Mouse (Mus musculus) lung, embryonic 15.5 days (tissue): ENCODE measurements around the gene Klkb1. TPM values are rescaled to one million over a fixed set of nuclear protein-coding genes. Genes with fewer than 3 reads are reported as not detected.

Source experiments
- ATAC-seq: fragments of 200-750 bp; cut with Nextera tagmentation; 2 replicates; pipeline ENCODE4 v1.8.0; 2017; ENCODE audit warnings: moderate number of reproducible peaks, borderline replicate concordance; ENCODE audit not compliant: low FRiP score, low TSS enrichment; ENCODE audit errors: extremely low read depth
- H3K27ac ChIP-seq: fragments of 300-500 bp; sonication (generic); 2 replicates; pipeline ENCODE4 v1.5.1; 2015; ENCODE audit warnings: moderate library complexity, mild to moderate bottlenecking, inconsistent platforms
- H3K27me3 ChIP-seq: fragments of 300-500 bp; sonication (generic); 2 replicates; pipeline ENCODE4 v1.6.1; 2015; ENCODE audit warnings: inconsistent platforms
- H3K36me3 ChIP-seq: fragments of 300-500 bp; sonication (generic); 2 replicates; pipeline ENCODE4 v1.6.1; 2015; ENCODE audit warnings: inconsistent platforms
- H3K4me1 ChIP-seq: fragments of 300-500 bp; sonication (generic); 2 replicates; pipeline ENCODE4 v1.6.1; 2015; ENCODE audit warnings: inconsistent platforms
- H3K4me2 ChIP-seq: fragments of 300-500 bp; sonication (generic); 2 replicates; pipeline ENCODE4 v1.6.1; 2015; ENCODE audit warnings: inconsistent platforms, mild to moderate bottlenecking, moderate library complexity
- H3K4me3 ChIP-seq: fragments of 300-500 bp; sonication (generic); 2 replicates; pipeline ENCODE4 v1.5.1; 2015; ENCODE audit warnings: mild to moderate bottlenecking, inconsistent platforms
- H3K9ac ChIP-seq: fragments of 300-500 bp; sonication (generic); 2 replicates; pipeline ENCODE4 v1.6.1; 2015; ENCODE audit warnings: inconsistent platforms
- H3K9me3 ChIP-seq: fragments of 300-500 bp; sonication (generic); 2 replicates; pipeline ENCODE4 v1.6.1; 2016; ENCODE audit warnings: inconsistent platforms
- WGBS: fragments of 180-500 bp; shearing (Covaris S2); methylation state at CpG from one replicate; pipeline ENCODE4 v1.1.7; 2015; 5-methylcytosine and 5-hydroxymethylcytosine counted together
- polyA plus RNA-seq: library from polyadenylated mRNA; unstranded; fragments of >200 nt; fragmentation: Nextera tagmentation; extraction: Ambion mirVana; gene quantifications from 2 replicates; pipeline ENCODE4 v1.2.1, GENCODE M21; 2015

Klkb1 gene
- polyA plus RNA-seq, 1 experiment from 2014 or later = not detected

DNA sequence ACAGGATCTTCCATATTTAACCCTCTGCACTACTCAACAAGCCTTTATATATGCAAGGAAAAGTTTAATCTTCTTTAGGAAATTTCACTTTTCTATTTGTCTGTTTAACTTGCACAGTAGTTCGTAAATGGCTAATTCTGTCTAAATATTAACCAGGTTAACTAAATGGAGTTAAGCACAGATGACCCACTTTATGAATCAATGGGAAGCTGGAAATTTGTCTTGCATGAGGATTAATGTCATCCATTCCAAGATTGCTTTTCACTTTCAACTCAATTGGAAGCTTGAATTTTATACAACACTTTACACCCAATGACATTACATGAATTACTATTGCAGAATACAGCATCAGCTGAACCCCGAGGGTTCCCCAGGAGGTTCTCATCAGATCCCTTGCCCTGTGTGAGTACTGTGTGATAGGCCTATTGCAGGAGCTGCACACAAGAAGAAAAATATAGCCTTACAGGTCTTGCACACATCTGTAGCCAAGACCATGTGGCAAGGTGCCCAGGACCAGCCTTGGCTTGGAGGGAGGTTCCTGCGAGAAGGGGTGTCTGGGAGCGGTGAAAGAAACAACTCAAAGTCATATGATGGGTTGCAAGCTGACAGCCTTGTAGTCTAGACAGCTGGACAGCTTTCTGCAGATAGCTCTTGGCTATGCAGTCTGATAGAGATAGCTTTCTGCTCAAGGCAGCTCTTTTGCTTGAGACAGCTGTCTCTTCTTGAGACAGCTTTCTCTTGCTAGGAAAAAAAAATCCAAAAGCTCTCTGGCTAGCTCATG is 26.9 kb downstream of the Klkb1 start:
- H3K27ac ChIP-seq = no peak overlapping the region
- H3K9me3 ChIP-seq = no peaks in the 10 kb centered on the region; the same call in 1 of the 2 replicates
- H3K4me1 ChIP-seq = peaks cover 12% of the 10 kb centered on the region
- peak; percentile 72; the same call in 1 of the 2 replicates for ATAC-seq
- WGBS = 59% methylated on average over 4 of the region's 4 CpGs
- H3K27me3 ChIP-seq = no peaks in the 10 kb centered on the region
- no peak overlapping the region for H3K4me3 ChIP-seq
- no peak overlapping the region for H3K4me2 ChIP-seq
- no peak overlapping the region for H3K9ac ChIP-seq
- H3K36me3 ChIP-seq = no peaks in the 10 kb centered on the region

GRCm38 (mm10) chr8:45266993-45267392 is 27.7 kb downstream of the Klkb1 start:
- H3K27me3 ChIP-seq = no peaks in the 10 kb centered on the region
- 52% methylated on average over 8 of the region's 8 CpGs for WGBS
- ATAC-seq = no peak
- H3K4me1 ChIP-seq = peaks cover 12% of the 10 kb centered on the region
- no peaks in the 10 kb centered on the region; the same call in 1 of the 2 replicates for H3K9me3 ChIP-seq
- no peaks in the 10 kb centered on the region for H3K36me3 ChIP-seq
- no peak overlapping the region for H3K9ac ChIP-seq
- H3K27ac ChIP-seq = peak overlapping the region; percentile 19
- H3K4me2 ChIP-seq = no peak overlapping the region
- no peak overlapping the region for H3K4me3 ChIP-seq

DNA sequence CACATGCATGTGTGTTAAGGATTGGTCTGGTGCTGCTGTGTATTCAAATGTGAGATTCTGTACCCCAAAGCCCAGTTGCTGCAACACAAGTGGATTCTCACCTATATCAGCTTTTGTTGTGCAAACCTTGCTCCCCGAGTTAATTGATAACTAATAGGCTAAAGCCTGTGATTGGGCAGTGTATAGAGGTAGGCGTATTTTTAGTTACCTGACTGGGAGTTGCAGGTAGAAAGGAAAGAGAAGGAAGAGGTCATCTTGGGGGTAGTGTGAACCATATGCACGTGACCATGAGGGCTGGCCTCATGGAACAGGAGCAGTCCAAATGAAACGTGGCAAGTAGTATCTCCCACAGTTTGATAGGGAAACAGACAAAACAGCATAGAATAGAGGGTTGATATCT is 29.7 kb downstream of the Klkb1 start:
- Histone ChIP-seq H3K4me2 (no peak overlapping the region), H3K9ac (no peak overlapping the region), H3K4me3 (no peak overlapping the region), H3K27ac (no peak overlapping the region), H3K9me3 (no peaks in the 10 kb centered on the region; the same call in 1 of the 2 replicates), H3K4me1 (peaks cover 12% of the 10 kb centered on the region), H3K36me3 (no peaks in the 10 kb centered on the region), H3K27me3 (no peaks in the 10 kb centered on the region)
- no peak for ATAC-seq
- 84% methylated on average over 4 of the region's 4 CpGs for WGBS

GRCm38 (mm10) chr8:45262851-45263250 is 31.8 kb downstream of the Klkb1 start:
- 83% methylated on average over 3 of the region's 3 CpGs for WGBS

DNA sequence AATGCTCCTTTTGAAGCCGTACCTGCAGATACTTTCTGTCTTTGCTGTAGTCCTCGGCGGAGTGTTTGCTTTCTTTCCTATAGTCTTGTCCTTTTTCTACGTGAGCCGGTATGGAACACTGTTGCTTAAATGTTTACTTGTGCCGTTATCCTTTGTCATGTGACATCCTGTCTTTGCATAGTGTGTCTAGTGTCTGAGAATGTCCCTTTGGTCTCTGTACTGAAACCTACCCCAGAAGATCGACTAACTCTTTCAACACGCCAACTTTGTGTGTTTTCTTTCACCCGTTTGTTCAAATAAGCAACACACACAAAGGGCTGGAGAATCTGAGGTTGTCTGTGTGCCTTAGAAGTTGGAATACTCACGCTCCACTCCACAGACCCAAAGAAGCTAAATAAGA is 32.7 kb downstream of the Klkb1 start, which contains the start of gene F11:
Gene F11 (minus strand): TSS at position 112 of the 400 bp plus-strand sequence.
- H3K4me1 ChIP-seq = no peaks in the 10 kb centered on the region; the same call in 1 of the 2 replicates
- no peak within 1 kb of the TSS for H3K4me2 ChIP-seq
- 50% methylated on average over 10 of the region's 10 CpGs for WGBS
- H3K27ac ChIP-seq = no peak within 1 kb of the TSS
- H3K9me3 ChIP-seq = no peaks in the 10 kb centered on the region; the same call in 1 of the 2 replicates
- H3K36me3 ChIP-seq = no peaks in the 10 kb centered on the region
- H3K9ac ChIP-seq = no peak within 1 kb of the TSS
- ATAC-seq = no peak
- no peak within 1 kb of the TSS for H3K4me3 ChIP-seq
- no peaks in the 10 kb centered on the region for H3K27me3 ChIP-seq

More at GRCm38 (mm10) chr8:45262851-45263250, 31.8 kb downstream of the Klkb1 start:
- Histone ChIP-seq H3K4me2 (no peak overlapping the region), H3K9ac (no peak overlapping the region), H3K4me3 (no peak overlapping the region), H3K27me3 (no peaks in the 10 kb centered on the region), H3K9me3 (no peaks in the 10 kb centered on the region; the same call in 1 of the 2 replicates), H3K27ac (no peak overlapping the region), H3K4me1 (peaks cover 5% of the 10 kb centered on the region; the same call in 1 of the 2 replicates), H3K36me3 (no peaks in the 10 kb centered on the region)
- no peak for ATAC-seq

DNA sequence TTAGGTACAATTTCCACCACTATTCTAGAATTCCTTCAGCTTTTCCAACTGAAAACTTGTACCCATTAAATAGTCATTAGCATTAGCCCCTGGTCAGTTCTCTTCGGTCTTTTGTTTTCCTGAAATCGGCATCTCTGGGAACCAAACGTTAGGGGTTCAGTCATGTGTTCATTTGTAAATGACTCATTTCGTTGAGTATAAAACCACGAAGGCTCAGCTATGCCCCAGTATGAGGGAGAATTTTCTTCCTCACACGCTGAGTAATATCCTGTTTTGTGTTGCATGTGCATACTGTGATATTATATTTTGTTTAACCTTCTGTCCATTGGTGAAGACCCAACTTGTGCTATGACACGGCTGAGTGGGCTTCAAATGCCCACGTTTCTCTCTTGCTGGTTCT is 36.2 kb downstream of the Klkb1 start:
- Histone ChIP-seq H3K36me3 (no peaks in the 10 kb centered on the region), H3K27me3 (no peaks in the 10 kb centered on the region), H3K4me3 (no peak overlapping the region), H3K4me2 (no peak overlapping the region), H3K9me3 (no peaks in the 10 kb centered on the region), H3K4me1 (no peaks in the 10 kb centered on the region), H3K9ac (no peak overlapping the region), H3K27ac (no peak overlapping the region)
- ATAC-seq = no peak
- WGBS = 80% methylated on average over 8 of the region's 8 CpGs

GRCm38 (mm10) chr8:45255040-45255439 is 39.6 kb downstream of the Klkb1 start:
- H3K4me2 ChIP-seq = no peak overlapping the region
- no peaks in the 10 kb centered on the region for H3K27me3 ChIP-seq
- no peak overlapping the region for H3K27ac ChIP-seq
- no peak overlapping the region for H3K4me3 ChIP-seq
- H3K36me3 ChIP-seq = no peaks in the 10 kb centered on the region
- no peaks in the 10 kb centered on the region for H3K4me1 ChIP-seq
- no peak overlapping the region for H3K9ac ChIP-seq
- ATAC-seq = no peak
- 80% methylated on average over 12 of the region's 12 CpGs for WGBS
- H3K9me3 ChIP-seq = no peaks in the 10 kb centered on the region

DNA sequence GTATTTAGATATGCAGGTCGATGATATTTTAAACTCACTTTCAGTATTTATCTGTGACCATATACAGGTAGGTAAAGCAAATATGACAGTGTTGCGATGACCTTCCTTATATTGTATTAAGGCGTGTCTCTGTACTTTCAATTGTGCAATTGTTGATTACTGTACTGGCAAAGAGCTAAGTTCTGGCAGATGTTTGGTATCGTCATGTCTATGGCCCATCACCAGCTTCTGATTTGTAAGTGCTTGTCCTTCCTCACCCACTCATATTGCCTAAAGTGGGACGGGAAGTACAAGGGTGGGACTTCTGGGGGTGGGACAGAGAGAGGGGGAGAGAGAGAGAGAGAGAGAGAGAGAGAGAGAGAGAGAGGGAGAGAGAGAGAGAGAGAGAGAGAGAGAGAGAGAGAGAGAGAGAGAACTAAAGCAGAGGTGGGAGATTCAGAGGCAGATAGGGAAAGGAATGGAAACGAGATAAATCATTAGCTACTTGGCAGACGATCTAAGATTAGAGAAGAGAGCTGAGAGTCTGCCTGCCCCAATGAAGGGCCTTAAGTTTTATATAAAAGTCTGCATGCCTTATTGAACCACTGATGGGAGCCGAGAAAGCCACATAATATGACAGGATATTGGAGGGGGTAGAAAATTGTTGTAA is 40.3 kb downstream of the Klkb1 start:
- no peak overlapping the region for H3K27ac ChIP-seq
- no peak overlapping the region for H3K9ac ChIP-seq
- H3K36me3 ChIP-seq = no peaks in the 10 kb centered on the region
- H3K9me3 ChIP-seq = no peaks in the 10 kb centered on the region
- H3K4me1 ChIP-seq = no peaks in the 10 kb centered on the region
- no peak overlapping the region for H3K4me3 ChIP-seq
- no peak for ATAC-seq
- H3K4me2 ChIP-seq = no peak overlapping the region
- H3K27me3 ChIP-seq = no peaks in the 10 kb centered on the region
- 63% methylated on average over 8 of the region's 8 CpGs for WGBS

GRCm38 (mm10) chr8:45253586-45253985 is 41.1 kb downstream of the Klkb1 start:
- H3K4me2 ChIP-seq = no peak overlapping the region
- H3K9ac ChIP-seq = no peak overlapping the region
- 88% methylated on average over 1 of the region's 1 CpGs for WGBS
- H3K9me3 ChIP-seq = no peaks in the 10 kb centered on the region
- no peaks in the 10 kb centered on the region for H3K27me3 ChIP-seq
- H3K36me3 ChIP-seq = no peaks in the 10 kb centered on the region
- H3K4me1 ChIP-seq = no peaks in the 10 kb centered on the region
- H3K4me3 ChIP-seq = no peak overlapping the region
- no peak overlapping the region for H3K27ac ChIP-seq
- no peak for ATAC-seq

DNA sequence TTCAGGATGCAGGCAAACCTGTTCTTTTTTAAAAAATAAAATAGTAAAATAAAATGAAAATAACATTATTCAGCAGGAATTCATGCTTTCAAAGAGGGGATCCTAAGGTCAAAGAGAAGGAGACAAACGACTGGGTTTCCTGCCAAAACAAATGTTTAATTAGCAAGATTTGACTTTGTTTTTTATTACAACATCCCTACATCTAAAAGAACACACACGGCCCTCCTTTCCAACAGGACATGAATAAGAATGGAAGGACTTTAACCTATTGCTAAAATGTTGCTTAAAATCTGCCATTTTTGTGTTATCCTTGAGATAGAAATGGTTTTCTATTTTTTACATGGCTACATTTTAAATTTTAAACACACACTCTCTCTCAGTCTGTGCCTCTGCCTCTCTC is 41.5 kb downstream of the Klkb1 start:
- no peak for ATAC-seq
- H3K9me3 ChIP-seq = no peaks in the 10 kb centered on the region
- H3K4me3 ChIP-seq = no peak overlapping the region
- no peak overlapping the region for H3K27ac ChIP-seq
- no peaks in the 10 kb centered on the region for H3K36me3 ChIP-seq
- H3K4me2 ChIP-seq = no peak overlapping the region
- H3K9ac ChIP-seq = no peak overlapping the region
- H3K27me3 ChIP-seq = no peaks in the 10 kb centered on the region
- H3K4me1 ChIP-seq = no peaks in the 10 kb centered on the region
- WGBS = 27% methylated on average over 2 of the region's 2 CpGs

DNA sequence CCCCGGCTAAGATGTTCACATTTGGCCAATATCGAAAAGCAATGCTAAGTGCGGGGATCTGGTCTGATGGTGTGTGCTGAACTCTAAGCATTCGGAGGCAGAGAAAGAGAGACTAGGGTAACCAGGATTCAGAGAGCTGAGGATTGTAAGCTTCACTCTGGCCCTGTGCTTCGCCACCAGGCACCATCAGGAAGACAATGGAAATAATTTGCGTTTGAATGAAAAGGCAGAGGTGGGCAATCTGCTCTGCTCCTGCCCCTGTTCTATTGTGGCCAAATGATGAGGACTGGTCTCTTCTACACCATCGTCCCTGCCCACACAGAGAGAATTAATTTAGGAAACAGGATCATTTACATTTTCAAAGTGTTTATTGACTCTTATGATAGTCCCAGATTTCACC is 48.4 kb downstream of the Klkb1 start:
- no peaks in the 10 kb centered on the region for H3K9me3 ChIP-seq
- no peaks in the 10 kb centered on the region for H3K36me3 ChIP-seq
- ATAC-seq = no peak
- H3K4me2 ChIP-seq = no peak overlapping the region
- no peak overlapping the region for H3K27ac ChIP-seq
- no peaks in the 10 kb centered on the region for H3K27me3 ChIP-seq
- H3K4me3 ChIP-seq = no peak overlapping the region
- H3K9ac ChIP-seq = no peak overlapping the region
- H3K4me1 ChIP-seq = no peaks in the 10 kb centered on the region
- WGBS = 71% methylated on average over 7 of the region's 7 CpGs

DNA sequence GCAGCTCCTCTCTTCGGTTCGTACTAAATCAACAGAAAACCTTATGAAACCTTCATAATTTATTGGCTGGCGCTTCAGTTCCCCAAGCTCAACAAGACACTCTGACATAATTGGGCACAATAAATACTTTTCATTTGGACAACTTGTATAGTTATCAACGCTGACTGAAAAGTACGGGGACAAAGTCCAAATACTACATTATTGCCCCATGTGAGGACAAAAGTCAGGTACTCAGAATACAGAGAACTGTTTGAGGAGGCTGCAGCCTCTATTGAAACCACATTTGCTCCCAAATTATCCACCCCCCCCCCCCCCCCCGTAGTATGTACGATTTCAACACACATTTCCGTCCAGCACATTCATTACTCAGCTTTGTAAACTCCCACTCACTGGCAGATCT is 55.3 kb downstream of the Klkb1 start:
- Histone ChIP-seq H3K27ac (no peak overlapping the region), H3K36me3 (no peaks in the 10 kb centered on the region), H3K9ac (no peak overlapping the region), H3K4me3 (no peak overlapping the region), H3K4me2 (no peak overlapping the region), H3K4me1 (0 out of 2 replicates have a peak, but pooled peaks cover 3% of the 10 kb centered on the region), H3K27me3 (no peaks in the 10 kb centered on the region; the same call in 1 of the 2 replicates), H3K9me3 (no peaks in the 10 kb centered on the region)
- no peak for ATAC-seq
- 70% methylated on average over 8 of the region's 8 CpGs for WGBS
